Mouse (Mus musculus) hindbrain, postnatal 0 days (tissue): ENCODE measurements around the gene Krt80. TPM values are rescaled to one million over a fixed set of nuclear protein-coding genes. Genes with fewer than 3 reads are reported as not detected.

ENCODE experiments used
- ATAC-seq: fragments of 200-750 bp; cut with Nextera tagmentation; 2 replicates; pipeline ENCODE4 v1.8.0; 2017; ENCODE audit warnings: mild to moderate bottlenecking, moderate TSS enrichment, moderate library complexity
- DNase-seq: peaks from one replicate; pipeline ENCODE4 v3.0.0-alpha.2; 2015; ENCODE audit warnings: low spot score
- H3K27ac ChIP-seq: fragments of 300-500 bp; sonication (generic); 2 replicates; pipeline ENCODE4 v1.5.1; 2014; ENCODE audit warnings: mild to moderate bottlenecking
- H3K27me3 ChIP-seq: fragments of 300-500 bp; sonication (generic); 2 replicates; pipeline ENCODE4 v1.6.1; 2014; ENCODE audit warnings: low read length, mixed read lengths; ENCODE audit not compliant: insufficient read depth
- H3K36me3 ChIP-seq: fragments of 300-500 bp; sonication (generic); 2 replicates; pipeline ENCODE4 v1.6.1; 2014; ENCODE audit warnings: low read length, mixed read lengths; ENCODE audit not compliant: insufficient read depth
- H3K4me1 ChIP-seq: fragments of 300-500 bp; sonication (generic); 2 replicates; pipeline ENCODE4 v1.6.1; 2014; ENCODE audit warnings: antibody characterized with exemption, low read length, mixed read lengths; ENCODE audit not compliant: insufficient read depth
- H3K4me2 ChIP-seq: fragments of 300-500 bp; sonication (generic); 2 replicates; pipeline ENCODE4 v1.6.1; 2014; ENCODE audit warnings: low read depth, mild to moderate bottlenecking, low read length, moderate library complexity, mixed read lengths
- H3K4me3 ChIP-seq: fragments of 300-500 bp; sonication (generic); 2 replicates; pipeline ENCODE4 v1.5.1; 2014; ENCODE audit warnings: low read length
- H3K9ac ChIP-seq: fragments of 300-500 bp; sonication (generic); replicated peaks from 2 replicates; pipeline ENCODE4 v1.6.1; 2014; ENCODE audit warnings: mild to moderate bottlenecking, low read length, moderate library complexity, mixed read lengths
- H3K9me3 ChIP-seq: fragments of 300-500 bp; sonication (generic); 2 replicates; pipeline ENCODE4 v1.6.1; 2016; ENCODE audit warnings: low read length, mixed read lengths
- CTCF ChIP-seq: IDR thresholded peaks from 2 replicates; pipeline ENCODE4 v1.5.1; 2016; ENCODE audit warnings: antibody characterized with exemption, control low read depth, low read depth
- WGBS: fragments of 180-500 bp; shearing (Covaris S2); extraction: QIAGEN DNeasy Blood & Tissue Kit; methylation state at CpG from one replicate; pipeline ENCODE4 v1.1.7; 2014; 5-methylcytosine and 5-hydroxymethylcytosine counted together
- polyA plus RNA-seq: library from polyadenylated mRNA; unstranded; fragments of >200 nt; fragmentation: Nextera tagmentation; extraction: Ambion mirVana; gene quantifications from 2 replicates; pipeline ENCODE4 v1.2.1, GENCODE M21; 2015
- total RNA-seq: library from RNA; depleted of rRNA; stranded (reverse); fragments of >200 nt; gene quantifications from 2 replicates; pipeline ENCODE4 v1.2.3, GENCODE M21; 2014

The Krt80 gene
- total and polyA plus RNA-seq, 2 experiments from 2014 or later, result 0.30 to 1.2 TPM

GRCm38 (mm10) chr15:101320010-101320617 lies 49.8 kb downstream of the Krt80 start:
- no peak overlapping the region for H3K27ac ChIP-seq
- H3K27me3 ChIP-seq, result no peaks in the 10 kb centered on the region
- TF ChIP-seq CTCF, result no peak
- WGBS, result 83% methylated on average over 6 of the region's 6 CpGs
- no peak overlapping the region for H3K4me2 ChIP-seq
- H3K4me1 ChIP-seq, result peaks cover 3% of the 10 kb centered on the region; the same call in 1 of the 2 replicates
- no peaks in the 10 kb centered on the region for H3K36me3 ChIP-seq
- H3K9ac ChIP-seq, result no peak overlapping the region
- no peak overlapping the region for H3K4me3 ChIP-seq
- H3K9me3 ChIP-seq, result no peaks in the 10 kb centered on the region
- ATAC-seq (no peak), DNase-seq (no peak)

GRCm38 (mm10) chr15:101318889-101319765 lies 50.8 kb downstream of the Krt80 start:
- Histone ChIP-seq H3K9ac (no peak overlapping the region), H3K27me3 (no peaks in the 10 kb centered on the region), H3K27ac (no peak overlapping the region), H3K9me3 (no peaks in the 10 kb centered on the region), H3K36me3 (no peaks in the 10 kb centered on the region), H3K4me1 (peaks cover 3% of the 10 kb centered on the region; the same call in 1 of the 2 replicates), H3K4me3 (no peak overlapping the region), H3K4me2 (no peak overlapping the region)
- no peak for TF ChIP-seq CTCF
- DNase-seq (no peak), ATAC-seq (no peak)
- WGBS, result 66% methylated on average over 14 of the region's 14 CpGs

GRCm38 (mm10) chr15:101317814-101318500 lies 52.0 kb downstream of the Krt80 start:
- Histone ChIP-seq H3K36me3 (no peaks in the 10 kb centered on the region), H3K9me3 (no peaks in the 10 kb centered on the region), H3K27me3 (no peaks in the 10 kb centered on the region), H3K4me1 (peaks cover 3% of the 10 kb centered on the region; the same call in 1 of the 2 replicates), H3K4me3 (no peak overlapping the region), H3K27ac (no peak overlapping the region), H3K4me2 (no peak overlapping the region), H3K9ac (no peak overlapping the region)
- ATAC-seq, result no peak
- no peak for DNase-seq
- TF ChIP-seq CTCF, result no peak
- WGBS, result 91% methylated on average over 2 of the region's 2 CpGs

GRCm38 (mm10) chr15:101316913-101317813 lies 52.8 kb downstream of the Krt80 start:
- Histone ChIP-seq H3K9me3 (no peaks in the 10 kb centered on the region), H3K36me3 (no peaks in the 10 kb centered on the region), H3K27ac (no peak overlapping the region), H3K4me2 (no peak overlapping the region), H3K4me3 (no peak overlapping the region), H3K4me1 (peaks cover 3% of the 10 kb centered on the region; the same call in 1 of the 2 replicates), H3K9ac (no peak overlapping the region), H3K27me3 (no peaks in the 10 kb centered on the region)
- ATAC-seq, result no peak
- 80% methylated on average over 18 of the region's 18 CpGs for WGBS
- DNase-seq, result no peak
- TF ChIP-seq CTCF, result no peak

- Histone ChIP-seq H3K4me3 (peak overlapping the region; percentile 17; the same call in 1 of the 2 replicates), H3K27ac (no peak overlapping the region), H3K9me3 (no peaks in the 10 kb centered on the region), H3K4me2 (peak overlapping the region; percentile 47), H3K36me3 (no peaks in the 10 kb centered on the region), H3K27me3 (no peaks in the 10 kb centered on the region), H3K4me1 (peaks cover 3% of the 10 kb centered on the region; the same call in 1 of the 2 replicates), H3K9ac (no peak overlapping the region)
- ATAC-seq (no peak; the same call in 1 of the 2 replicates), DNase-seq (no peak)
- no peak for TF ChIP-seq CTCF
- 61% methylated on average over 13 of the region's 13 CpGs for WGBS
Observed at GRCm38 (mm10) chr15:101316279-101316912, 53.6 kb downstream of the Krt80 start.
